Mouse (Mus musculus): ENCODE measurements around the gene Amz1. TPM values are rescaled to one million over a fixed set of nuclear protein-coding genes. Genes with fewer than 3 reads are reported as not detected.
A peak's percentile ranks its signal among the peaks of the same experiment; 100 is the strongest.

Gene Amz1
- polyA plus RNA-seq, 1 experiment from 2014 or later: 1.1 TPM

- 53% methylated on average over 5 of the region's 5 CpGs for WGBS
- Histone ChIP-seq H3K27me3 (ENCODE audit: control insufficient read depth, insufficient read depth, low read length) (no peaks in the 10 kb centered on the region), H3K4me3 (ENCODE audit: low read length) (no peak overlapping the region), H3K36me3 (ENCODE audit: control insufficient read depth, insufficient read depth, low read length) (peaks cover 4% of the 10 kb centered on the region), H3K4me2 (replicated peaks; ENCODE audit: low read depth, low read length) (peak overlapping the region; percentile 5; the same call in 1 of the 2 replicates), H3K9me3 (ENCODE audit: control insufficient read depth, low read length) (no peaks in the 10 kb centered on the region), H3K27ac (ENCODE audit: low read depth, low read length) (peak overlapping the region; percentile 95), H3K4me1 (ENCODE audit: control insufficient read depth, insufficient read depth, low read length) (peaks cover 36% of the 10 kb centered on the region), H3K9ac (ENCODE audit: low read depth, low read length) (peak overlapping the region; percentile 24; the same call in 1 of the 2 replicates)
- peak; percentile 17; the same call in 1 of the 2 replicates for ATAC-seq (ENCODE audit: low FRiP score, low TSS enrichment)
These were observed 44.4 kb downstream of the Amz1 start for GRCm38 (mm10) chr5:140768333-140768732.

- H3K4me3 ChIP-seq (ENCODE audit: low read length): no peak overlapping the region
- no peaks in the 10 kb centered on the region for H3K9me3 ChIP-seq (ENCODE audit: control insufficient read depth, low read length)
- ATAC-seq (ENCODE audit: low FRiP score, low TSS enrichment): no peak
- WGBS: 32% methylated on average over 6 of the region's 6 CpGs
- no peaks in the 10 kb centered on the region for H3K27me3 ChIP-seq (ENCODE audit: control insufficient read depth, insufficient read depth, low read length)
- H3K4me2 ChIP-seq (replicated peaks; ENCODE audit: low read depth, low read length): peak overlapping the region; percentile 5; the same call in 1 of the 2 replicates
- peak overlapping the region; percentile 73 for H3K27ac ChIP-seq (ENCODE audit: low read depth, low read length)
- no peaks in the 10 kb centered on the region for H3K36me3 ChIP-seq (ENCODE audit: control insufficient read depth, insufficient read depth, low read length)
- H3K4me1 ChIP-seq (ENCODE audit: control insufficient read depth, insufficient read depth, low read length): peaks cover 34% of the 10 kb centered on the region
- H3K9ac ChIP-seq (ENCODE audit: low read depth, low read length): no peak overlapping the region
These were observed 47.7 kb downstream of the Amz1 start for GRCm38 (mm10) chr5:140771612-140772011.

DNA sequence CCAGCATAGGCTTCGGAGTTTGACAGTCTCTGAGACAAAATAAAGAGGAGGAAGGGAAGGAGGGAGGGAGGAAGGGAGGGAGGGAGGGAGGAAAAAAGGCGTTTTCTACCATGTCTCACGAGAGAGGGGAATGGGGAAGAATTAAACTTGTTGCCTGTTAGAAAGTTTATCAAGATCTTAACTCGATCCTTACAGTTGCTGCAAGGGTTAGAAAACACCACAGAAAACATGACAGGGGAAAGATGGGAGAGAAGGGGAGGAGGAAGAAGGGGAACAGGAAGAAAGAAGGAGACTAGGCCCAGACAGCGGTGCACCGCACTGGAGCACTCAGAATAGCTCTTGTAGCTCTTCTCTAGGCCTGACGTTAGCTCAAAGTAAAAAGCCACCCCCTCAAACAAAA, 48.2 kb downstream of the Amz1 start:
- Histone ChIP-seq H3K9me3 (ENCODE audit: control insufficient read depth, low read length) (no peaks in the 10 kb centered on the region), H3K27ac (ENCODE audit: low read depth, low read length) (peak overlapping the region; percentile 73), H3K4me1 (ENCODE audit: control insufficient read depth, insufficient read depth, low read length) (peaks cover 34% of the 10 kb centered on the region), H3K27me3 (ENCODE audit: control insufficient read depth, insufficient read depth, low read length) (no peaks in the 10 kb centered on the region), H3K9ac (ENCODE audit: low read depth, low read length) (no peak overlapping the region), H3K36me3 (ENCODE audit: control insufficient read depth, insufficient read depth, low read length) (no peaks in the 10 kb centered on the region), H3K4me3 (ENCODE audit: low read length) (no peak overlapping the region), H3K4me2 (replicated peaks; ENCODE audit: low read depth, low read length) (no peak overlapping the region)
- whole genome bisulfite sequencing: 51% methylated on average over 7 of the region's 7 CpGs
- no peak for ATAC-seq (ENCODE audit: low FRiP score, low TSS enrichment)

- no peak overlapping the region for H3K9ac ChIP-seq (ENCODE audit: low read depth, low read length)
- WGBS: 92% methylated on average over 4 of the region's 4 CpGs
- H3K27ac ChIP-seq (ENCODE audit: low read depth, low read length): no peak overlapping the region
- H3K9me3 ChIP-seq (ENCODE audit: control insufficient read depth, low read length): no peaks in the 10 kb centered on the region
- no peaks in the 10 kb centered on the region for H3K27me3 ChIP-seq (ENCODE audit: control insufficient read depth, insufficient read depth, low read length)
- H3K4me3 ChIP-seq (ENCODE audit: low read length): no peak overlapping the region
- no peak for ATAC-seq (ENCODE audit: low FRiP score, low TSS enrichment)
- peaks cover 18% of the 10 kb centered on the region for H3K4me1 ChIP-seq (ENCODE audit: control insufficient read depth, insufficient read depth, low read length)
- H3K4me2 ChIP-seq (replicated peaks; ENCODE audit: low read depth, low read length): no peak overlapping the region
- H3K36me3 ChIP-seq (ENCODE audit: control insufficient read depth, insufficient read depth, low read length): peaks cover 13% of the 10 kb centered on the region
These were observed 51.2 kb downstream of the Amz1 start for GRCm38 (mm10) chr5:140775111-140775510.

- no peaks in the 10 kb centered on the region for H3K9me3 ChIP-seq (ENCODE audit: control insufficient read depth, low read length)
- H3K4me1 ChIP-seq (ENCODE audit: control insufficient read depth, insufficient read depth, low read length): peaks cover 13% of the 10 kb centered on the region; the same call in 1 of the 2 replicates
- H3K27me3 ChIP-seq (ENCODE audit: control insufficient read depth, insufficient read depth, low read length): no peaks in the 10 kb centered on the region
- no peak overlapping the region for H3K4me3 ChIP-seq (ENCODE audit: low read length)
- no peak overlapping the region for H3K9ac ChIP-seq (ENCODE audit: low read depth, low read length)
- ATAC-seq (ENCODE audit: low FRiP score, low TSS enrichment): no peak
- no peak overlapping the region for H3K27ac ChIP-seq (ENCODE audit: low read depth, low read length)
- no peak overlapping the region for H3K4me2 ChIP-seq (replicated peaks; ENCODE audit: low read depth, low read length)
- peaks cover 29% of the 10 kb centered on the region for H3K36me3 ChIP-seq (ENCODE audit: control insufficient read depth, insufficient read depth, low read length)
- WGBS: 61% methylated on average over 9 of the region's 9 CpGs
These were observed 53.0 kb downstream of the Amz1 start for GRCm38 (mm10) chr5:140776968-140777367.

- H3K4me1 ChIP-seq (ENCODE audit: control insufficient read depth, insufficient read depth, low read length): peaks cover 9% of the 10 kb centered on the region; the same call in 1 of the 2 replicates
- H3K27ac ChIP-seq (ENCODE audit: low read depth, low read length): no peak overlapping the region
- H3K4me2 ChIP-seq (replicated peaks; ENCODE audit: low read depth, low read length): no peak overlapping the region
- 90% methylated on average over 5 of the region's 5 CpGs for WGBS
- H3K4me3 ChIP-seq (ENCODE audit: low read length): no peak overlapping the region
- peaks cover 62% of the 10 kb centered on the region for H3K36me3 ChIP-seq (ENCODE audit: control insufficient read depth, insufficient read depth, low read length)
- no peak overlapping the region for H3K9ac ChIP-seq (ENCODE audit: low read depth, low read length)
- ATAC-seq (ENCODE audit: low FRiP score, low TSS enrichment): no peak
- H3K9me3 ChIP-seq (ENCODE audit: control insufficient read depth, low read length): no peaks in the 10 kb centered on the region
- H3K27me3 ChIP-seq (ENCODE audit: control insufficient read depth, insufficient read depth, low read length): no peaks in the 10 kb centered on the region
These were observed 57.2 kb downstream of the Amz1 start for GRCm38 (mm10) chr5:140781122-140781521.

DNA sequence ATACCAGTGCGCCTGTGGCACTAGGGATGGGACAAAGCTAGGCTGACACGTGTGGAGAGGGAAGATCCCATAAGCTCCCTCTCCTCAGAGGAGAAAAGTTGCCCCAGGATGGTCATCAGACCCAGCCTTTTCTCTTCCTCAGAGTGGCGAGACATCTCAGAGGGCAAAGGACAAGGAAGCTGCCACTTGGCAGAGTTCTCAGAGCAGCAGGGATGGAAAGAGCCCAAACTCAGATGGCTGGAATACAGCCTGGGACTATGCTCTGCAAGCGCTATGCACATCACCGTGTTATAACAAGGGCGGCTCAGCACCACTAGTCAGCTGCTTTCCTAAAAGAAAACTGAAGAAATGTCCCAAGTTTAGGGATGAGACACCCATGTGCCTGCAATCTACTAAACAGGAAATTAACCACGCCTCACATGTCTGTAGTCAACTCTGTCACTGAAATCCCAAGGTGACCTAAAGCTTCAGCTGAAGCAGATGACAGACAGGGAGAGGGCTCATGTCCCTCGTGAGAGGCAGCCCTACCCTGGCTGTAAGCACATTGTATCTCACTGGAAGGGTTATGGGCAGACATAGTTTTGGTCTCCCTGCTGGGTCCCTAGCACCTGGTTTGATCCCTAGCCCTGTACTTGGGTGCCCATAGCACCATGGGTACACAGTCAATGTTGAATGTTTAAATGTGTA, 58.1 kb downstream of the Amz1 start:
- Histone ChIP-seq H3K27ac (ENCODE audit: low read depth, low read length) (no peak overlapping the region), H3K9me3 (ENCODE audit: control insufficient read depth, low read length) (no peaks in the 10 kb centered on the region), H3K27me3 (ENCODE audit: control insufficient read depth, insufficient read depth, low read length) (no peaks in the 10 kb centered on the region), H3K9ac (ENCODE audit: low read depth, low read length) (no peak overlapping the region), H3K4me3 (ENCODE audit: low read length) (no peak overlapping the region), H3K4me1 (ENCODE audit: control insufficient read depth, insufficient read depth, low read length) (peaks cover 13% of the 10 kb centered on the region; the same call in 1 of the 2 replicates), H3K36me3 (ENCODE audit: control insufficient read depth, insufficient read depth, low read length) (peaks cover 62% of the 10 kb centered on the region), H3K4me2 (replicated peaks; ENCODE audit: low read depth, low read length) (no peak overlapping the region)
- 86% methylated on average over 8 of the region's 8 CpGs for WGBS
- no peak for ATAC-seq (ENCODE audit: low FRiP score, low TSS enrichment)

- H3K4me3 ChIP-seq (ENCODE audit: low read length): no peak overlapping the region
- 91% methylated on average over 4 of the region's 4 CpGs for WGBS
- no peaks in the 10 kb centered on the region for H3K27me3 ChIP-seq (ENCODE audit: control insufficient read depth, insufficient read depth, low read length)
- peaks cover 53% of the 10 kb centered on the region for H3K36me3 ChIP-seq (ENCODE audit: control insufficient read depth, insufficient read depth, low read length)
- ATAC-seq (ENCODE audit: low FRiP score, low TSS enrichment): no peak
- H3K4me1 ChIP-seq (ENCODE audit: control insufficient read depth, insufficient read depth, low read length): peaks cover 11% of the 10 kb centered on the region; the same call in 1 of the 2 replicates
- no peak overlapping the region for H3K4me2 ChIP-seq (replicated peaks; ENCODE audit: low read depth, low read length)
- H3K9me3 ChIP-seq (ENCODE audit: control insufficient read depth, low read length): no peaks in the 10 kb centered on the region
- H3K9ac ChIP-seq (ENCODE audit: low read depth, low read length): no peak overlapping the region
- no peak overlapping the region for H3K27ac ChIP-seq (ENCODE audit: low read depth, low read length)
These were observed 59.6 kb downstream of the Amz1 start for GRCm38 (mm10) chr5:140783577-140783976.

GRCm38 (mm10) chr5:140784288-140784687, 60.4 kb downstream of the Amz1 start:
- Histone ChIP-seq H3K4me2 (replicated peaks; ENCODE audit: low read depth, low read length) (no peak overlapping the region), H3K27ac (ENCODE audit: low read depth, low read length) (no peak overlapping the region), H3K36me3 (ENCODE audit: control insufficient read depth, insufficient read depth, low read length) (peaks cover 51% of the 10 kb centered on the region), H3K4me3 (ENCODE audit: low read length) (no peak overlapping the region), H3K4me1 (ENCODE audit: control insufficient read depth, insufficient read depth, low read length) (peaks cover 7% of the 10 kb centered on the region; the same call in 1 of the 2 replicates), H3K9me3 (ENCODE audit: control insufficient read depth, low read length) (no peaks in the 10 kb centered on the region), H3K27me3 (ENCODE audit: control insufficient read depth, insufficient read depth, low read length) (no peaks in the 10 kb centered on the region), H3K9ac (ENCODE audit: low read depth, low read length) (no peak overlapping the region)
- 86% methylated on average over 6 of the region's 6 CpGs for WGBS
- no peak for ATAC-seq (ENCODE audit: low FRiP score, low TSS enrichment)
